Mouse (Mus musculus) lung, embryonic 14.5 days (tissue): Measurements from ENCODE around the gene Synpo2. TPM values are rescaled to one million over a fixed set of nuclear protein-coding genes. Genes with fewer than 3 reads are reported as not detected.

Source experiments
- ATAC-seq: fragments of 200-750 bp; cut with Nextera tagmentation; 2 replicates; pipeline ENCODE4 v1.8.0; 2017; ENCODE audit warnings: mild to moderate bottlenecking, moderate TSS enrichment, moderate library complexity; ENCODE audit not compliant: insufficient read depth
- DNase-seq: peaks from one replicate; pipeline ENCODE4 v3.0.0-alpha.2; 2015
- H3K27ac ChIP-seq: fragments of 300-500 bp; sonication (generic); 2 replicates; pipeline ENCODE4 v1.5.1; 2014; ENCODE audit warnings: low read depth, mild to moderate bottlenecking, moderate library complexity
- H3K27me3 ChIP-seq: fragments of 300-500 bp; sonication (generic); 2 replicates; pipeline ENCODE4 v1.6.1; 2014; ENCODE audit warnings: low read length, control low read depth; ENCODE audit not compliant: insufficient read depth
- H3K36me3 ChIP-seq: fragments of 300-500 bp; sonication (generic); 2 replicates; pipeline ENCODE4 v1.6.1; 2014; ENCODE audit warnings: control low read depth; ENCODE audit not compliant: insufficient read depth
- H3K4me1 ChIP-seq: fragments of 300-500 bp; sonication (generic); 2 replicates; pipeline ENCODE4 v1.6.1; 2014; ENCODE audit warnings: antibody characterized with exemption, control low read depth; ENCODE audit not compliant: insufficient read depth
- H3K4me2 ChIP-seq: fragments of 300-500 bp; sonication (generic); 2 replicates; pipeline ENCODE4 v1.6.1; 2014; ENCODE audit warnings: mild to moderate bottlenecking
- H3K4me3 ChIP-seq: fragments of 300-500 bp; sonication (generic); 2 replicates; pipeline ENCODE4 v1.5.1; 2014; ENCODE audit warnings: low read depth, low read length
- H3K9ac ChIP-seq: fragments of 300-500 bp; sonication (generic); 2 replicates; pipeline ENCODE4 v1.6.1; 2014
- H3K9me3 ChIP-seq: fragments of 300-500 bp; sonication (generic); 2 replicates; pipeline ENCODE4 v1.6.1; 2016; ENCODE audit warnings: low read depth, low read length, control low read depth
- CTCF ChIP-seq: IDR thresholded peaks from 2 replicates; pipeline ENCODE4 v1.5.1; 2016; ENCODE audit warnings: antibody characterized with exemption, low read depth
- WGBS: fragments of 180-500 bp; shearing (Covaris S2); extraction: QIAGEN DNeasy Blood & Tissue Kit; methylation state at CpG from one replicate; pipeline ENCODE4 v1.1.7; 2014; 5-methylcytosine and 5-hydroxymethylcytosine counted together
- polyA plus RNA-seq: library from polyadenylated mRNA; unstranded; fragments of >200 nt; fragmentation: Nextera tagmentation; extraction: Ambion mirVana; gene quantifications from 2 replicates; pipeline ENCODE4 v1.2.1, GENCODE M21; 2014

Synpo2 gene
- polyA plus RNA-seq, 1 experiment from 2014 or later = 13.2 TPM

DNA sequence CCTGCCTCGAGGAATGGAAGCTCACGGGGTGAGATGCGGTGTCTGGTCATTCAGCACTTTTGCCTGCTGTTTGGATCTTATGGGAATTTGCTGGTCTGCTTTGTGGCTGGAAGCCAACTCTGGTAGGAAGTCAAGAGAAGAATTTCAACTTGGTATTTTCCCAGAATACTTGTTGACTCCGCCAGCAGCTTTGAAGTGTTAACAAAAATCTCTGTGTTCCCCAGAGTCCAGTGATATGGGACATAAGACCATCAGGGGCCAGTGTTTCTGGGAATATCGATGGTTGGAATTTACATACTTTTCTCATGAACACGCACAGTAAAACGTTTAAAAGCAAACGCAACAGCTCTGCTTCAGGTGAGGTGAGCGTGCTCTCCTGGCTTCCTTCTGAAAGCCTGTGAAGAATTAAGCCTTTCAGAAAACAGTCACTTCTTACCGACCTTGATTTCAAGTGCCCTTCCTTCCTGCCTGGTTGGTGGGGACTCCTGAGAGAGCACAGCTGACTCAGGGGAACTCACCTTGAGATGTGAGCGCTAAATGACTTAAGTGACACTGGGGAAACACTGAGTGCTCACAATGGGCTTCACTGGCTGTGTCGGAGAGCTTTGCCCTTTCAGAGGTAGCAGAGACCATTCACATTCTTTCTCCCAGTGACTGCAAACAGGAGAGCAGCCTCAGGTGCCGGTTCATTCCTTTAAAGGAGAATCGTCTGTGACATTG is 128.0 kb downstream of the Synpo2 start:
- ATAC-seq = peak; percentile 50
- no peaks in the 10 kb centered on the region for H3K27me3 ChIP-seq
- H3K27ac ChIP-seq = peak overlapping the region; percentile 19; the same call in 1 of the 2 replicates
- no peak overlapping the region for H3K4me3 ChIP-seq
- DNase-seq = peak; percentile 79
- H3K9ac ChIP-seq = no peak overlapping the region
- H3K36me3 ChIP-seq = 0 out of 2 replicates have a peak, but pooled peaks cover 7% of the 10 kb centered on the region
- H3K4me2 ChIP-seq = peak overlapping the region; percentile 47
- peaks cover 5% of the 10 kb centered on the region; the same call in 1 of the 2 replicates for H3K4me1 ChIP-seq
- TF ChIP-seq CTCF = no peak
- no peaks in the 10 kb centered on the region for H3K9me3 ChIP-seq
- 37% methylated on average over 14 of the region's 14 CpGs for WGBS

DNA sequence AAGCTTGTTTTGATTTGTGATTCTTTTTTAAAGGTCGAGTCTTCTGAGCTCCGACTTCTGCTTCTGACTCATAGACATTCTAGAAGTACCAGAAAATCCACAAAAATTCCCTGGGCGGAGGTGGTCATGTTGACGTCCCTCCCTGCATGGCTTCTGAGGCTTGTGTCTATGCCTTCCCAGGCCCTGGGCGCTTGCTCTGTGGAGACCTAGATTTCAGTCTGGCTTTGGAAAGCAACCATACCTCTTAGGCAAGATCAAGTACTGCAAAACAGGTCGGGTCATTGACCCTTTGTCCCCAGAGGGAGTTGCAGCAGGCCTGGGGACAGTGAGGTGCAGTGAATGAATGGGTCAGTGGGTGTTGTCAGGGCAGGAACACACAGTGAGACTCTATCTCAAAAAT is 131.6 kb downstream of the Synpo2 start:
- DNase-seq (no peak), ATAC-seq (no peak)
- Histone ChIP-seq H3K4me3 (no peak overlapping the region), H3K4me2 (no peak overlapping the region), H3K36me3 (no peaks in the 10 kb centered on the region), H3K27me3 (no peaks in the 10 kb centered on the region), H3K27ac (no peak overlapping the region), H3K9me3 (no peaks in the 10 kb centered on the region), H3K9ac (no peak overlapping the region), H3K4me1 (peaks cover 5% of the 10 kb centered on the region; the same call in 1 of the 2 replicates)
- TF ChIP-seq CTCF = no peak
- WGBS = 76% methylated on average over 6 of the region's 6 CpGs

DNA sequence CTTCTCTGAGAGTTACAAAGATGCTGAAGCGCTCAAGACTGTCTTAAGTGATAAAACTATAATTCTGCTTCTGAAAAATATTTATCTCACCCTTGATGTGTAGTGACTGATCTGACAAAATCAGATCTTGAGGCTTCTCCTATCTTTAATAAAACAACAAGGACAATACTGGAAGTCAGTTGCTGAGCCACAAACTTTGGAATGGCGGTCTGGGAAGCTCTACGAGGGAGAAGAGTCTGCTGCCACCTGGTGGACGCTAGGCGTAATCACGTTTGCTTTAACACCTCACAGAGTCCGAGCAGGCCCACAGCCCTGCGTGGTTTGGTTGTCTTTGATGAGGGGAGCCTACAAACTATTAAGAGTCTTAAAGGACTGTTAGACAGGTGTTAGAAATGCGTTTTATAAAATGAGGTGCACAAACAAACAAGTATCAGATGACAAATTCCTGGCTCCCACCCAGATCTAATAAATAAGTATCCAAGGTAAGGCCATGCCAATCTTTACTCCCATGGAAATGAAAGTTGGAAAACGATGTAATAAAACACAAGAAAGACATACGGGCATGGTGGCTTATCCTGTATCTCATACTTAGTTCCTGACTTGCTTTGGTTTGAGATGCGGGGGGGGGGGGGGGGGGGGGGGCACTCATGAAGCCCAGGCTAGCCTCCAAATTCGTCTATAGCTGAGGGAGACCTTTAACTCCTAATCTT is 132.6 kb downstream of the Synpo2 start:
- TF ChIP-seq CTCF = peak; percentile 97
- H3K9me3 ChIP-seq = no peaks in the 10 kb centered on the region
- H3K27ac ChIP-seq = no peak overlapping the region
- no peak overlapping the region for H3K4me2 ChIP-seq
- H3K9ac ChIP-seq = no peak overlapping the region
- peak; percentile 94 for DNase-seq
- no peaks in the 10 kb centered on the region for H3K36me3 ChIP-seq
- H3K27me3 ChIP-seq = no peaks in the 10 kb centered on the region
- peak; percentile 82 for ATAC-seq
- WGBS = 25% methylated on average over 13 of the region's 13 CpGs
- no peak overlapping the region for H3K4me3 ChIP-seq
- H3K4me1 ChIP-seq = peaks cover 5% of the 10 kb centered on the region; the same call in 1 of the 2 replicates

DNA sequence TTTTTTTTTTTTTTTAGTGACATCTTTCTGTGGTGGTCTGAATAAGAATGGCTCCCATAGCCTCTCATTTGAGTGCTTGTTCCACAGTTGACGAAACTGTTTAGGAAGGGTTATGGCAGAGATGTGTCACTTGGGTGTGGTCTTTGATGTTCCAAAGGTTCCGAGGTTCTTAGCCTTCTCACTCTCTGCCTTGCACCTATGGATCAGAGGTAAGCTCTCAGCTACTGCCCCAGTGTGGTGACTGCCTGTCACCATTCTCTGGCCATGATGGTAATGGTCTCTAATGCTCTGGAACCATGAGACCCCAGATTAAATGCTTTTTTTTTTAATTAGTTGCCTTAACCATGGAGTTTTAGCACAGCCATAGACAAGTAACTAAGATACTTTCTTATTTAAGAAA is 134.2 kb downstream of the Synpo2 start:
- Histone ChIP-seq H3K9me3 (no peaks in the 10 kb centered on the region), H3K4me1 (no peaks in the 10 kb centered on the region), H3K9ac (no peak overlapping the region), H3K27me3 (no peaks in the 10 kb centered on the region), H3K36me3 (no peaks in the 10 kb centered on the region), H3K27ac (no peak overlapping the region), H3K4me3 (no peak overlapping the region), H3K4me2 (no peak overlapping the region)
- 94% methylated on average over 2 of the region's 2 CpGs for WGBS
- ATAC-seq = no peak
- TF ChIP-seq CTCF = no peak
- no peak for DNase-seq

DNA sequence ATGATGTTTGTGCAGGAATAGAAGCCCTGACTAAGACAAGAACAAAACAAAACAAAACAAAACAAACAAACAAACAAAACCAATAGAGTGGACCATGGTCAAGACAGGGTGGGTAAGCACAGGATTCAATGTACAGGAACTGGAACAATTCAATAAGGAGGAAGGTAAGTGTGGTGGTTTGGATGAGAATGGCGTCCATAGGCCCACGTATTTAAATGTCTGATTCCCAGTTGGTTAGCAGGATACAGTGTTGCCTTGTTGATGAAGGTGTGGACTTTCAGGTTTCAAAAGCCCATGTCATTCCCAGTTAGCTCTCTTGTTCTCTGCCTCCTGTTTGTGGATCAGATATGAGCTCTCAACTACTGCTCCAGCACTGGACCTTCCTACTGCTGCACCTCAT is 140.8 kb downstream of the Synpo2 start:
- Histone ChIP-seq H3K4me3 (no peak overlapping the region), H3K36me3 (no peaks in the 10 kb centered on the region), H3K4me2 (no peak overlapping the region), H3K9ac (no peak overlapping the region), H3K27me3 (no peaks in the 10 kb centered on the region), H3K9me3 (no peaks in the 10 kb centered on the region), H3K4me1 (peaks cover 10% of the 10 kb centered on the region), H3K27ac (no peak overlapping the region)
- WGBS = 92% methylated on average over 2 of the region's 2 CpGs
- TF ChIP-seq CTCF = no peak
- ATAC-seq (no peak), DNase-seq (no peak)

DNA sequence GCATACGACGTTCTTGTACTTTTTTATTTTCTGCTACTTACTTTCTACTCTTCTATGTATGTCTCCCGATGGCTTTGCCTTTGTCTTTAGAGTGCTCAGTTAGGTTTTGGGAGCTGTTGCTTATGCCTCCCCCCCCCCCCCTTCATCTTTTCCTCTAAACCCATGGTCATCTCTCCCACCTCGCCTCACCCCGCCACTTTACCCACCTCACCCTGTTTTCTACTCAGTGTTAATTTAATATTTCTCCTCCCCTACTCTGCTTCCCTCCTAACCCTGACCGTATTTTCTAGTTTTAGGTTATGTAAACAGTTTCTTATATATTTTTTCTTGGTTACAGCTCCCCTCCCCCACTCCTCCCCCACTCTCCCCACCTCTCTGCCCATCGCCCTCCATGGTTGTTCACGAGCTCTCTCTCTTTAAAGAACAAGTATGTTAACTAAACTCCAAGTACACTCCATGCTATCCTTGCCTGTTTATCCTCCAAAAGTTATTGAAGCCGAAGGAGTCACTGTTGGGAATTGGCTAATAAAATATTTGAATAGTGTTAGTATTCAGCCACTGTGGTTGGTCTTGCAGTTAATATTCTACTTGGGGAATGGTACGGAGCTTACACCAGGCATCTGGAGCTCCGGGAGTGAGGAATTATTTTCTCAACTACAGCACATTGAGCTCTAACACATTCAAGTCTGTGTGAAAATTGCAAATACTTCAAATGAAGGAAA is 142.1 kb downstream of the Synpo2 start:
- Histone ChIP-seq H3K4me1 (peaks cover 10% of the 10 kb centered on the region), H3K27me3 (no peaks in the 10 kb centered on the region), H3K4me2 (peak overlapping the region; percentile 41), H3K27ac (peak overlapping the region; percentile 61), H3K36me3 (no peaks in the 10 kb centered on the region), H3K9ac (no peak overlapping the region), H3K4me3 (no peak overlapping the region), H3K9me3 (no peaks in the 10 kb centered on the region)
- TF ChIP-seq CTCF = no peak
- 42% methylated on average over 11 of the region's 11 CpGs for WGBS
- peak; percentile 34 for DNase-seq
- ATAC-seq = peak; percentile 36; the same call in 1 of the 2 replicates
